Mouse (Mus musculus) right cerebral cortex, adult 2 months (tissue): ENCODE results near the gene Elf5.

Experiments used
- DNase-seq, 2 experiments: peaks; one replicate each; pipeline ENCODE4 v3.0.0; 2021 to 2022; ENCODE audit warnings: low spot score in 2 of 2

Gene Elf5

DNA sequence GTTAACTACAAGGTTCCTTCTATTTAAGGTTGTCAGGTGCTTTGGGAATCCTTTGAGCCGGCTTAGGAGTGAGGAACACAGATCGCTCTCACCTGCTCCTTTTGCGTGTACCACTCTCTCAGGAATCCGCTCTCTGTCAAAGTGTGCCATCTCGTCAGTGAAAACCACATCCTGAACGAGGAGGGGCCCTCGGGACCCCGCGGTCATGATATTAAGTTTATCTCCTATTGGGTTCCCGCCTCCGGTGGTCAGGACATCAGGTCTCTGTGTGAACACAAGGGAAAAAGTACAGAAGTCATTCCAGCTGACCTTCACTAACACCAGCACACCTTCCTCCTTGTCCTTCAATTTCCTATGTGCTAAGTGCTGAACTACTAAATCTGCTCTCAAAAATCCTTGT, 65.2 kb downstream of the Elf5 start:
- no peak for DNase-seq

DNA sequence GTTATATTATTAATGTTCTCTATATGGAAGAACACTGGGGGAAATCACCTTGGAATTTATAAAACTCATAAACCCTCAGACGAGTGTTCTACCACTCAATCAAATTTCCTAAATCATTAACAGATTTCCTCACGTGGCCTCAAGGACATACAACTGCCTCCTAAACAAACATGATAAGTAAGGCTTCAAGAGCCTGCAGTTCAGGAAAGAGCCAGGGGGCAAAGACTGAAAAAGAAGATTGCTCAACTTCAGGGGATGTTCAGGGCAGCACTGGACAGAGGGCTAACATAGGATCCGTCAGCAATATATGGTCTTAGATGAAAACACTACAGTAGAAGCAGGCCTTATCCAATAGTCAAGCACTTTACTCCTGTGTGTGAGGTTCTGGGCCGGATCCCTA, 66.0 kb downstream of the Elf5 start:
- no peak for DNase-seq

DNA sequence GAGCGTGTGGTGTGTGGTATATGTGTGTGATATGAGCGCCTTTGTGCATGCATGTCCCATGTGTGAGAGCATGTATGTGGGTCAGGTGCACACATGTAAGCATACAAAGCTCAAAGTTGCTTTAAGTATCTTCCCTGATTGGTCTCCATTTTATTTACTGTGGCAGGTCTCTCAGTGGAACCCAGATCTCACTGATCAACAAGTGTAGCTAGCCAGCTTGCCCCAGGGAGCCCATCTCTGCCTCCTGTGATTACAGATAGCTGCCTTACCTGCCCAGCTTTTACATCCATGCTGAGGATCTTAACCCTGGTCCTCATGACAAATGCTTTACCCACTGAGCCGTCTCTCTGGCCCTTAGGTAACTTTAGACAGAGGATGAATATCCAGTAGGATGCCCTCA, 66.8 kb downstream of the Elf5 start:
- DNase-seq: no peak

GRCm38 (mm10) chr2:103480240-103480639, 68.8 kb downstream of the Elf5 start:
- no peak for DNase-seq

DNA sequence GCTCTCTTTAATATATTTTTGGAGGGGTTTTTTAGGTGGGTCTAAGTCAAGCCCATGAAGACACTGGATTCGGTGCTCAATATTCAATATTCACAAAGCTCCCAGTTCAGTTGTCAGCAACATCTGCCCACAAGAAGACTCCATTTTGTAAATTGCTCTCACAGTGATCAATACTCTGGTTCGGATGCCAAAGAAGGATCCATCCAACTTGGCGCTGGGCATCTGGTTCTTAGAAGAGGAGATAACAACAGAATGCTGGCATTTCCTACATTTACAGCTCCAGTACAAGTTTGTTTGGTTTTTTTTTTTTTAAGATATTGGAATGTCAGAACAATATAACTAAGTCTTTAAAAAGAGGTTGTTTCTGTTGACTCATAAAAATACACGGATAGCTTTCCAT, 69.4 kb downstream of the Elf5 start:
- DNase-seq: no peak

DNA sequence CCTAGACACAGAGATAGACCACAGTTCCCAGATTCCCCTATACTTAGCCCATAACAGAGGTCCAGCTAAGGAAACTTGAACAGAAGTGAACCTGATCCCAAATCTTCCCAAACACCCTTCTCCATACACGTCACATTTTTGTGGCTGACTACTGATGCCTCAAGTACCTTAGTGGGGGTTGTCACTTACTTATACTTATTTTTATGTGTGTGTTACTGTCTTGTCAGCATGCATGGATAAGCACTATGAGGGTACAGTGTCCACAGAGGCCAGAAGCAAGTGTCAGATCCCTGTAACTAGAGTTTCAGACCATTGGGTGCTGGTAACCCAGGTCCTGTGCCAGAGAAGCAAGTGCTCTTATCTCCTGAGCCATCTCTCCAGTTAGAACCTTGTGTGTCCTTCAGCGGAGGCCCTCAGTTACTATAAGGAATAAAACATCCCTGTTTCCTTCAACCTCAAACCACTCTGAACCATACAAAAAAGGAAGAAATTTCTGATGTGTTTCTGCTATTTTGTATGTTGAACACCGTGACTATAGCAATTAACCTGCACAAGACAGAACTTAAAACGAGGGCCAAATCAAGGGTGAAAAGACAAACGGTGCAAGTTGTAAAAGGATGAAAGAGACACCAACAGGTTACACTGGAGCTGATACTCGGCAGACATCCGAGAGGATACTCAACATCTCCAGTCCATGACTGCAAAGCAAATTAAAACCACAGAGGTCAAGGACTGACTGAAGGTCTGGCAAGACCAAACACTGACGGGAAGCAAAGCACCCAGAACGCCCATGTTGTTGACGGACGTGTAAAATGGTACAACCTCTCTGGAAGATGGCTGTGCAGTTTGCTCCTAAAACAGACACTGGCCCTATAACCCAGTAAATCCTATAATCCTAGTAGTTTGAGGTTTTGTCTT, 70.1 kb downstream of the Elf5 start:
- DNase-seq: no peak

DNA sequence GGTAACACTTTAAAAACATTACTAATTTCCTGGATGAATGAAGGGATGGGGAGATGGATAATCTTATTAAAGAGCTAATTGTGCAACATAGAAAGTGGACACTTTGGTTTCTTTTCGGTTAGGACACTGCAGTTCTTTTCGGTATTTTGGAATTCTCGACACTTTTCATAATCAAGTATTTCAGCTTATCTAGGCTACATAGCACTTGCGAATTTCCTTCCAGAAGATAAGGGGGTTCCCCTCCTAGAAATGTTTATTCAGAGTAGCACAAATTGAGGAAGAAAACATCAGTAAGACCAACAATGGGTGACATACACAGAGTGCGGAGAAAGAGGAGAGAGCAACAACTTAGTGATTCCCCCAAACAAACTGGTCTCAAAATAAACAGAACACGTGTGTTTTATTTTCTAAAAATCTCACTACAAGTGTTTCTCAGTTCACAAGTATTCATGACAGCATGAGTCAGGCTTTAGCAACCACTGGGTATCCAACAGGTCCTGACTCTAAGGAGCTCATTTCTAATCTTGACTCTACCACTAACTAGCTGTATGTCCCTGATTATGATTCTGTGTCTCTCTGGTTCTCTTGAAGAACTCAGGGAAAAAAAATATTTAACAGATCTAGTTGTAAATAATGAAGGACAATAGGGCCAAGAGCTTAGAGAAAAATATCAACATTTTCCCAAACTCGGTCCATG, 71.9 kb downstream of the Elf5 start:
- DNase-seq: no peak

GRCm38 (mm10) chr2:103483986-103484520, 72.6 kb downstream of the Elf5 start:
- no peak for DNase-seq

DNA sequence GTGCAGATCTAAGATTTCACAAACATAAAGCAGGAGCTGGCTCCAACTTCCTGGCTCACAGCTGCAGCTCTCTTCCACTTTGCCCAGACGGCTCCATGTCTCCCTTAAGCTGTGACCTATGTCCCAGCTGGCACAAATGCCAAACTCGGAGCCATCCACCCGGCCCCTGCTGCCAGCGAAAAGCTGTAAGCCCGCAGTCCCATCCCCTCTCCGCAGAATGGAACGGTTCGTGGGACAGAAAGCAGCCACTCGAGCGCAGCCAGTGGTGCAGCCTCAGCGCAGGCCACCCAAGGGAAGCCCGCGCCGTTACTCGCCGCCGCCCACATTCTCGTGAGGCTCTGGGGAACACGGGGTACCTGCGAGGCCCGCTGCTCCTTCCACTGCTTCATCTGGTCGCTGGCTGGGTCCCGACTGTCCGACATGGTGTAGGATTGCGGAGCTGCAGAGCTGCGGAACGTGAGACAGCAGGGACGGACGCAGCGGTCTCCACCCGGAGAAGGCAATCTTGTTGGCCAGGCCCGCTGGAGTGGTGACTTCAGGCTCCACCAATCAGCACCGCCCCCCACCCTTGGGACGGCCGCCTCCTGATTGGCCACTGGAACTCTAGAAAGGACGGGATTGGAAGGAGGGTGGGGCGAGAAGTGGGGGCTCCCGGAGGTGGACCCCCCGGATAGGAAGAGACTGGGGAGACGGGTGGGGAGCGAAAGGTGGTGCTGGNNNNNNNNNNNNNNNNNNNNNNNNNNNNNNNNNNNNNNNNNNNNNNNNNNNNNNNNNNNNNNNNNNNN, 73.3 kb downstream of the Elf5 start, which contains the start of gene Cat:
Cat (minus strand) TSS at position 544 of the 785 bp plus-strand sequence.
- peak; percentile 97 for DNase-seq

DNA sequence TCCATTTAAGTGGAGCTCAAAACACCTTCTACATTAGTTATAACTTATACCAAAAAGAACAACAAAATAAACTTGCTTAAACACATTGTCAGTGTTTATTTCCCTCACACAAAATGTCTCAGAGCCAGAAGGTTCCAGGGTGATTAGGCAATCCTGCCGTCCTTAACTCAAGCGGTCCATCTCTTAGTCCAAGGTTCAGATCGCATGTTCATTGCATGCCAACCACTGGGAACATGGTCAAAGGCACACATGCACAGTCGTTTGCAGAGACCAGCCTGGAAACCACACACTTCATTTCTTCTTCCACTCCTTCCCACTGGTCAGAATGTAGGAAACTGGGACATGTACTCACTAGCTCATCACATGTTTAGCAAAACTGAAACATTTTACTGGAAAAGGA, 81.0 kb downstream of the Elf5 start:
- no peak for DNase-seq

DNA sequence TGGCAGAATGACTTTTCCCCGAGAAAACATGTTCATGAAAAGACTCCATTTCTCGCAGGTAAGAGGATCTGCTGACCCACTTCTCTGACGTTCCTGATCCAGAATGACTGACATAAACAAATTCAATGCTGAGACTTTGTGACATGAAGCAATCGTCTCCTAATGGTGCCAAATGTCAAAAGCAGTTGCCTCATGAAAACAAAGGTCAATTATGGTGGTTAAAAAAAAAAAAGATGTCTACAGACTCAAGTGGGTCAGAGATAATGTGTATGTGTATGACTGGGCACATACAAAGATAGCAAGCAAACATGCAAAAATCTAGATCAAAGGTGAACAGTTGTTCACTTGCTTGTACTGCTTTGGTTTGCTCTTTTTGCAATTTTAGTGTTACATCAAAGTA, 82.3 kb downstream of the Elf5 start:
- no peak for DNase-seq

- no peak for DNase-seq
These were observed 84.3 kb downstream of the Elf5 start for GRCm38 (mm10) chr2:103495633-103496418.
